ENCODE assay signal across 8 mouse cellular contexts in the genomic region with DNA sequence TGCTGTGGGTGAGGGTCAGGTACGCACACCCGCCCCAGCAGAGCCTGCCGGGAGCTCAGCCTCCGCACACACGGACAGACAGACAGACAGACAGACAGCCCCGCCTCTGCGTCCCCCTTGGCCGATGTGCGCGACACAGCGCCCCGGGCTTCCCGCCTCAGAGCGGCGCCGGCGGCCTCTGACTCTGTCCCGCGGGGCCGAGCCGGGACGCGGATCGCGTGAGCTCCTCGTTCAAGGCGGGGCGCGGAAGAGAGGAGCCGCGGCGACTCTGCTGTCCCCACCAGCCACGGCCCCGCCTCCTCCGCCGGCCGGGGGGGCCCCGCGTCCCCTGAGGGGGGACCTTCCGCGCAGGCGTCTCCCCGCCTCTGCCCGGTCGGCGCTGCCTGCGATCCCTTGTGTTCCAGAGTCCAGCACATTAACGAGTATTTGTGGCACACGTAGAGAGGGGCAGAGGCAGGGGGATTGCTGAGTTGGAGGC. TPM values are rescaled to one million over a fixed set of nuclear protein-coding genes. Genes with fewer than 3 reads are reported as not detected.
DNase-seq lines count a peak whose midpoint lies in the region; ATAC-seq lines count a peak whose summit lies in the region.

No protein-coding gene starts in this region.

- H3K4me1 ChIP-seq in heart, embryonic 14.5 days (ENCODE audit: control insufficient read depth in 2 of 2, insufficient read depth in 2 of 2, low read length in 2 of 2) = peaks cover 9 to 11% of the 10 kb centered on the region in 2 experiments; a peak in 3 of 4 replicates
- H3K4me1 ChIP-seq in liver, embryonic 15.5 days (replicated peaks) = peaks cover 56% of the 10 kb centered on the region
- 0 out of 2 replicates have a peak, but pooled peaks cover 3% of the 10 kb centered on the region for H3K4me1 ChIP-seq in neural tube, embryonic 11.5 days (ENCODE audit: control insufficient read depth, insufficient read depth, low read length)
- H3K4me1 ChIP-seq in stomach, embryonic 16.5 days (ENCODE audit: control insufficient read depth, insufficient read depth, low read length) = peaks cover 7% of the 10 kb centered on the region

- H3K27me3 ChIP-seq in heart, embryonic 14.5 days (ENCODE audit: control insufficient read depth, insufficient read depth, low read length) = no peaks in the 10 kb centered on the region
- H3K27me3 ChIP-seq in liver, embryonic 15.5 days = no peaks in the 10 kb centered on the region
- H3K27me3 ChIP-seq in neural tube, embryonic 11.5 days (ENCODE audit: control insufficient read depth, insufficient read depth, low read length) = no peaks in the 10 kb centered on the region
- no peaks in the 10 kb centered on the region for H3K27me3 ChIP-seq in stomach, embryonic 16.5 days (ENCODE audit: control insufficient read depth, insufficient read depth, low read length)

- H3K9me3 ChIP-seq in heart, embryonic 14.5 days (ENCODE audit: control insufficient read depth, low read length) = no peaks in the 10 kb centered on the region
- no peaks in the 10 kb centered on the region; the same call in 1 of the 2 replicates for H3K9me3 ChIP-seq in liver, embryonic 15.5 days (replicated peaks)
- H3K9me3 ChIP-seq in neural tube, embryonic 11.5 days (ENCODE audit: control insufficient read depth, low read length) = no peaks in the 10 kb centered on the region
- no peaks in the 10 kb centered on the region for H3K9me3 ChIP-seq in stomach, embryonic 16.5 days (replicated peaks; ENCODE audit: control insufficient read depth, low read length)

- peak; percentile 93 for DNase-seq in CD4-positive helper T cell, adult 2 months (ENCODE audit: low read depth, low spot score)
- DNase-seq in brain, embryonic 18.5 days (ENCODE audit: low read depth, low spot score) = peak; percentile 80
- DNase-seq in fibroblast of lung, adult 2 months (ENCODE audit: low read depth) = peak; percentile 44
- DNase-seq in kidney, postnatal 14 days = peak; percentile 95
- DNase-seq in neural tube, embryonic 11.5 days (ENCODE audit: low spot score) = peak; percentile 92

- H3K9ac ChIP-seq in heart, embryonic 14.5 days (ENCODE audit: low read length) = peak overlapping the region; percentile 80
- H3K9ac ChIP-seq in liver, embryonic 15.5 days = peak overlapping the region; percentile 70
- peak overlapping the region; percentile 71 for H3K9ac ChIP-seq in neural tube, embryonic 11.5 days (ENCODE audit: low read length)
- H3K9ac ChIP-seq in stomach, embryonic 16.5 days (ENCODE audit: low read length) = peak overlapping the region; percentile 82

- peak overlapping the region; percentile 91 to 93 for H3K27ac ChIP-seq in heart, embryonic 14.5 days (replicated peaks in 1 of 2; ENCODE audit: control insufficient read depth in 1 of 2, insufficient read depth in 1 of 2, low read depth in 2 of 2, low read length in 2 of 2)
- H3K27ac ChIP-seq in liver, embryonic 15.5 days (replicated peaks) = peak overlapping the region; percentile 96
- peak overlapping the region; percentile 93 for H3K27ac ChIP-seq in neural tube, embryonic 11.5 days (ENCODE audit: low read depth, low read length)
- peak overlapping the region; percentile 96 for H3K27ac ChIP-seq in stomach, embryonic 16.5 days (ENCODE audit: low read length)

- peak overlapping the region; percentile 52 to 58 for H3K4me3 ChIP-seq in heart, embryonic 14.5 days (ENCODE audit: control insufficient read depth in 1 of 2, insufficient read depth in 1 of 2, low read depth in 1 of 2, low read length in 2 of 2)
- peak overlapping the region; percentile 69 for H3K4me3 ChIP-seq in liver, embryonic 15.5 days (replicated peaks)
- peak overlapping the region; percentile 50 for H3K4me3 ChIP-seq in neural tube, embryonic 11.5 days (ENCODE audit: low read depth, low read length)
- peak overlapping the region; percentile 63 for H3K4me3 ChIP-seq in stomach, embryonic 16.5 days (replicated peaks; ENCODE audit: low read length)

- ATAC-seq in heart, embryonic 14.5 days (ENCODE audit: insufficient number of reproducible peaks, insufficient read depth, low FRiP score, low read depth) = peak; percentile 93
- peak; percentile 80 for ATAC-seq in liver, embryonic 15.5 days (ENCODE audit: insufficient read depth)
- peak; percentile 85 for ATAC-seq in neural tube, embryonic 11.5 days (ENCODE audit: insufficient read depth, low FRiP score, low TSS enrichment)
- ATAC-seq in stomach, embryonic 16.5 days (ENCODE audit: insufficient read depth, low FRiP score) = peak; percentile 91

- H3K4me2 ChIP-seq in heart, embryonic 14.5 days (ENCODE audit: low read length) = peak overlapping the region; percentile 75
- H3K4me2 ChIP-seq in liver, embryonic 15.5 days = peak overlapping the region; percentile 99
- peak overlapping the region; percentile 80 for H3K4me2 ChIP-seq in neural tube, embryonic 11.5 days (ENCODE audit: low read depth)
- H3K4me2 ChIP-seq in stomach, embryonic 16.5 days (ENCODE audit: low read depth, low read length) = peak overlapping the region; percentile 79

- under 1% methylated on average over 40 of the region's 49 CpGs for WGBS in heart, embryonic 14.5 days
- WGBS in liver, embryonic 15.5 days (ENCODE audit: insufficient replicate concordance) = 1% methylated on average over 48 of the region's 49 CpGs
- WGBS in neural tube, embryonic 11.5 days = under 1% methylated on average over 38 of the region's 49 CpGs
- WGBS in stomach, embryonic 16.5 days = under 1% methylated on average over 37 of the region's 49 CpGs

- H3K36me3 ChIP-seq in heart, embryonic 14.5 days (ENCODE audit: control insufficient read depth, insufficient read depth, low read length) = no peaks in the 10 kb centered on the region
- H3K36me3 ChIP-seq in liver, embryonic 15.5 days (replicated peaks) = no peaks in the 10 kb centered on the region
- H3K36me3 ChIP-seq in neural tube, embryonic 11.5 days (ENCODE audit: control insufficient read depth, insufficient read depth, low read length) = no peaks in the 10 kb centered on the region
- no peaks in the 10 kb centered on the region for H3K36me3 ChIP-seq in stomach, embryonic 16.5 days (ENCODE audit: control insufficient read depth, insufficient read depth, low read length)

RNA-seq across cellular contexts. Expression of gene Ccr1, which starts 43.9 kb away (rescaled TPM):
- polyA plus RNA-seq in heart, embryonic 14.5 days (2014; fragmentation: Nextera tagmentation; extraction: Ambion mirVana) = 1.9 and 2.2 TPM in 2 replicates
- polyA plus RNA-seq in liver, embryonic 15.5 days (2015; fragmentation: Nextera tagmentation; extraction: Ambion mirVana) = 3.2 and 3.3 TPM in 2 replicates
- 1.1 and 1.4 TPM in 2 replicates for polyA plus RNA-seq in neural tube, embryonic 11.5 days (2014; fragmentation: Nextera tagmentation; extraction: Ambion mirVana)
- 4.3 and 5.0 TPM in 2 replicates for polyA plus RNA-seq in stomach, embryonic 16.5 days (2015; fragmentation: Nextera tagmentation; extraction: Ambion mirVana)

RNA-seq across cellular contexts. Expression of gene Ccr1l1, which starts 53.6 kb away (rescaled TPM):
- not detected in 2 replicates for polyA plus RNA-seq in heart, embryonic 14.5 days (2014; fragmentation: Nextera tagmentation; extraction: Ambion mirVana)
- polyA plus RNA-seq in liver, embryonic 15.5 days (2015; fragmentation: Nextera tagmentation; extraction: Ambion mirVana) = not detected in 2 replicates
- not detected in 2 replicates for polyA plus RNA-seq in neural tube, embryonic 11.5 days (2014; fragmentation: Nextera tagmentation; extraction: Ambion mirVana)
- not detected in 2 replicates for polyA plus RNA-seq in stomach, embryonic 16.5 days (2015; fragmentation: Nextera tagmentation; extraction: Ambion mirVana)

Comparison
In these comparisons a context has a peak if more than half of its experiments do, and no peak if none do; other contexts are left out.
1. Peak in every context shown above with its lines: DNase-seq, ATAC-seq, H3K4me3 ChIP-seq and H3K27ac ChIP-seq.
2. DNase-seq: peak in every context shown above with its lines; median percentile 95 in kidney, postnatal 14 days; 93 in CD4-positive helper T cell, adult 2 months; 92 in neural tube, embryonic 11.5 days; 80 in brain, embryonic 18.5 days; 44 in fibroblast of lung, adult 2 months.